Mouse (Mus musculus): ENCODE measurements around the gene Dph3. TPM values are rescaled to one million over a fixed set of nuclear protein-coding genes. Genes with fewer than 3 reads are reported as not detected.

Gene Dph3
- 40.9 and 51.9 TPM in 2 replicates for polyA plus RNA-seq (2012; rRNA removed)

DNA sequence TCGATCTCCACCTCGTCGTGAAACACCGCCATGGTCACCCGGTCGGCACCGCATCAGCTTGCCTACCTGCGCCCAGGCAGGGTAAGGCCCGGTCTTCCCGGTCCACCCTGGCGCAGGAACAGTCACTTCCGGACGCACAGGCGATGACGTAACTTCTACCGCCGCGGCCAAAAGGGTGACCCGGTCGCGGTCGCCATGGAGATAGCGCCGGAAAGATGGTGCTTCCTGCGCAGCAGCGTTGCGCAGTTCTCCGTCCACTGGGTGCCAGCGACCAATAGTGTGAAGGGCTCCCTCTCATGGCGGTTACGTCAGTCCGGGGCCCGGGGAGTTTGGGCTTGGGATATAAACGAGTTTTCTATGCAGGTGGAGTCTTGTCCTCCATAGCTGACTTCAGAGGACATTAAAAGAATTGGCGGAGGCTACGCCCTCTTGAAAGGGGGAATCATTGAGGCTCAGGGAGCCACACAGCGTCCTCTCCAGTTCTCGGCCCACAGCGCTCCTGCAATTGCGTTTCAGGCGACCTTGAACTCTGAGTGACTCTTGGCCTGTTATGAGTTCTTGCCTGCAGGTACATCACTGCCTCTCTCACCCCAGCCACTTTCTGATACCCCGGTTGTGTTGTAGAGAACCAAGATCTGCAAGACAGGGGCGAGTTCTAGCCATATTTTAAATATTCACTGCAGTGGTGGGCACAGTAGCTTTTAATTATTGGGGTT, at the start of gene Dph3:
TSS of gene Dph3 (minus strand) at position 244 of the 716 bp plus-strand sequence.

DNA sequence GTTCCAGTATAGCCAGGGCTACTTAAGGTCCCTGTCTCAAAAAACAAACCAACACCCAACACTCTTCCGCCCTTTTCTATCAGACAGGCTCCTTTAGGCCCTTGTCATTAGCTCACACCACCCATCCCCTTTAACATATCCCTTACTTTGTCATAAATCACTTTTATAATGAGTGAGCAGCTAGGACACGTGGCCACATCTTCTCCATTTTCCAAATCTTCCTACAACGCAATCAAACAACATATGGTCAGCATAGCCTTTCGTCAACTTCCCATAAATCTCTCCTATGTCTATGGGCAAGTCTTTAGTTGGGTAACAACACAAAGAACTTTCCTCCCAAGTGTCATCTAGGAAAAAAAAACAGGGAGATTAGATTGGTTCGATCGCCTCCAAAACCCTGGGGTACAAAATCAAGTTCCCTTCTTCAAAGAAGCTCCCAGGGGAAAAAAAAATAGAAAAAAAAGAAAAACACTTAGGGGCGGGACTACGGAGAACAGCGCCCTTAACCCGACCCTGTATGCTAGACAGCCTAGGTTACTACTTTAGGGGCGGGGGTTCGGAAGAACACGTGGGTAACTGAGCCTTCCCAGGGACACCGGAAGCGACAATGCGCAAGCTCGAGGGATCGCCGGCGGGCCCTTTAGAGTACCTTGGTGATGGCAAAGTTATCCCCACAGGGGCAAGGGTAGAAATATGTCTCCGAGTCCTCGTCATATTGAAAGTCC, 606 bp downstream of the Dph3 start, which contains the start of gene Oxnad1:
TSS of gene Oxnad1 (plus strand) at position 614 of the 725 bp plus-strand sequence.

Other genes starting within 250 kb of the Dph3 start
- 0.06 and 0.11 TPM in 2 replicates for gene Galnt15, start 56.7 kb downstream of the Dph3 start, polyA plus RNA-seq (2012; rRNA removed)
- gene Oxnad1, start 355 bp downstream of the Dph3 start, polyA plus RNA-seq (2012; rRNA removed): 21.9 and 26.7 TPM in 2 replicates
- gene Msmb, start 56.3 kb upstream of the Dph3 start, polyA plus RNA-seq (2012; rRNA removed): not detected in 2 replicates
- 52.9 and 64.0 TPM in 2 replicates for gene Ncoa4, start 74.1 kb upstream of the Dph3 start, polyA plus RNA-seq (2012; rRNA removed)
- 178 and 203 TPM in 2 replicates for gene Timm23, start 116.2 kb upstream of the Dph3 start, polyA plus RNA-seq (2012; rRNA removed)
- 25.8 and 30.6 TPM in 2 replicates for gene Parg, start 116.2 kb upstream of the Dph3 start, polyA plus RNA-seq (2012; rRNA removed)
- gene Ogdhl, start 236.3 kb upstream of the Dph3 start, polyA plus RNA-seq (2012; rRNA removed): 13.4 and 17.0 TPM in 2 replicates